Mouse (Mus musculus): ENCODE data around the gene Cd2. TPM values are rescaled to one million over a fixed set of nuclear protein-coding genes. Genes with fewer than 3 reads are reported as not detected.

The Cd2 gene
- total RNA-seq, 2 experiments from 2014 or later, result not detected

DNA sequence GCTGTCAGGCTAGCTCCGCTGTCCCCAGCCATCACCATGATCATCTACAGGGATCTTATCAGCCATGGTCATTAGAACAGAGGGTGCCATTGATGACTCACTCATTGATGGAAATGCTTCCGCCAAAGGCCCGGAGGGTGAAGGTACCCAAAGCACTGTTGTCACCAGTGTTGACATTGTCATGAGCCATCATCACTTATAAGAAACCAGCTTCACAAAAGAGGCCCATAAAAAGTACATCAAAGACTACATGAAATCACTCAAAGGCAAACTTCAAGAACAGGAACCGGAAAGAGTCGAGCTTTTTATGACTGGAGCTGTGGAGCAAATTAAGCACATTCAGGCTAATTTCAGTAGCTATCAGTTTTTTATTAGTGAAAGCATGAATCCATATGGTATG, 54.3 kb downstream of the Cd2 start:
- DNase-seq (ENCODE audit: low spot score in 2 of 2), result no peak

DNA sequence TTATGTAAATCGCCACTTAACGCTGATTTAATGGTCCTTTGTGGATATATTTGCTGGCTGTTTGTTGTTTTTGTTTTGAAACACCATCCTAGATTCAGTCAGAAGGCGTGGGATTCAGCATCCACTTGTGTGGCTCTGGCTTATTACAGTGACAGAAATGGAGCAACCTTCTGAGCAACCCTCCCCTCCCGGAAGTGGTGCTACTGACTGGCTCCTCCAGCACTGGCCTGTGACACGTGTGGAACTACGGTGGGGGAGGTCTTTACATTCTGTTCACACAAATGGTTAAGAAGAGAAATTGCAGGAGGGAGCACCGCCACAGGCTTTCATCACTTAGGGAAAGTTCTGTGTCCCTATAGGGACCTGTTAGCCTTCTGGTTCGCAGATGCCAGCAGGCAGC, 55.2 kb downstream of the Cd2 start:
- no peak for DNase-seq (ENCODE audit: low spot score in 2 of 2)

DNA sequence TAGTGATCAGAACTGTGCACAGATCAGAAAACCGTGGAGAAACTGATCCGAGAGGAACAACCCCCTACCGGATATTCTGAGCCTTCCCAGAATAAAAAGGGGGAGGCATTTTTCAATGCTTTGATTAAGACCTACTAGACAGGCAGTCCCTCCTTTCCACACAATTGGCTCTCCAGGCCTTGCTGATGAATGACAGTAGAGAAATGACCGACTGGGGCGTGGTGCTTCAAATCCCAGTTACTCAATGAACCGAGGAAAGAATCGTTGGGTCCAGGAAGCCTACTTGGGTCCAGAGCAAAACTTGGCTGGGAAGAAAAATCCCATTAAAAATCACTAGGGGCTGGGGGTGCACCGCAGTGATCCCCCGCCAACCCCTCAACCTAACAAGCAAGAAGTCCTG, 57.5 kb downstream of the Cd2 start:
- no peak for DNase-seq (ENCODE audit: low spot score in 2 of 2)

DNA sequence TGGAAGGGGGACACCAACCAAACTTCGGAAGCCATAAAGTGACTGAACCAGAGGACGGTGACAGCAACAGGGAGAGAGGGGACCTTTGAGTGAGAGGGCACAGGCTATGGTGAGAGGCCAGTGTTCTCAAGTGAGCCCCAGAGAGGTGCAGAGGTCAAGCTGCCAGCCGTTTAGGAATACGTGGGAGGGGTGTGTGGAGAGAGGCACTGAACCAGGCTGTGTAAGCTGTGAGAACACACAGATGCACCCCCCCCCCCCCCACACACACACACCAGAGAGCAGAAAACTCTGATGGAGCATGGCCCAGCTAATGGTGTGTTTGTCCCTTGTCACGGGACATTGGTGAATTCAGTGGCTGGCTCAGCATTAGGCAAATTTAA, 58.2 kb downstream of the Cd2 start:
- DNase-seq (ENCODE audit: low spot score in 2 of 2), result no peak

DNA sequence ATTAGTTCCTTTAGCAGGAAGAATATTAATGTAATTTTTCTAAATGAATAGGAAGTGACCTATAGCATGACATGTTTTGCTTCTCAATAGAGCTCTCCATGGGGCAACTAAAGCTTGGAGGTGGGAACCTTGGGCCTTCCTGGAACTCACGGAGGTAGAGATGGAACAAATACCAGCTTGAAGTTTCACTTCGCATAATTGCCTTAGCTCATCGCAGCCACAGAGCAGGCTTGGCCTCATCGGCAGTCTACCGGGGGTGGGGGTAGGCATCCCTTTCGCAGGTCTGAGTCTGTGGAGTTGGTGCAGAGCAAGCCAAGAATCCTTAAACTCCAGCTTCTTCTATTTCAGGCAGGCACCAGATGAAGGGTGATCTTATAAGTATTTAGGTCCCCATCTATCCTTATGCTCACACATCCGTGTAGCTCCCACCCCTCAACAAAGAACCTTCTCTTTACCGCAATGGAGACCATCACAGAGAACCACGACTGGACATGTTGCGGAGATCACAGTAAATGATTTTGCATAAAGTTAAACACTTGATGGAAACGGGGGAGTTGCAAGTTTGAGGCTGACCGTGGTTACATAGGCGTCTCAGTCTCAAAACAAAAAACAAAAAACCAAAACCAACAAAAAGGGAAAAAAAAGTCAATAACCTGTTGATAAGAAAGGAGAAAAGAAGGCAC, 58.7 kb downstream of the Cd2 start:
- no peak for DNase-seq (ENCODE audit: low spot score in 2 of 2)

DNA sequence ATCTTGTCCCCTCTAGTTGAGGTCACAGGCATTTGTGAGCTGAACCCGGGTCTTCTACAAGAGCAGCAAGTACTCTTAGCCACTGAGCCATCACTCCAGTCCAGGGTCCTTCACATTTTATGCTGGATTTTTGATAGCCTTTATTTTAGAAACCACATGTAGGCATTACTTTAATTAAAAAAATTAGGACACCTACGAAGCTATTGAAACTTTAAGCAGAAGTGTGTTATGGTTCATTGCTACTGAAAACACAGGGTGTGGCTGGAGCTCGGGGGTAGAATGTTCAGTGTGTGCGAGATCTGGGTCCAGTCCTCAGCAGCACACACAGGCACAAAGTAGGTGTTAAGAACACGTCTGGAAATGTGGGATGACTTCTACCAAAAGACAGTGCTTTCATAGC, 59.7 kb downstream of the Cd2 start:
- no peak for DNase-seq (ENCODE audit: low spot score in 2 of 2)

Other genes starting within 250 kb of the Cd2 start
- gene Ptgfrn, start 177.7 kb downstream of the Cd2 start, total RNA-seq (2021), result 10 to 100 TPM in 1 of 2 experiments, 1 to 10 TPM in 1; 7.8 to 11.1 TPM
- gene Igsf3, start 89.1 kb upstream of the Cd2 start, total RNA-seq (2021), result 10 to 100 TPM; 15.7 to 17.6 TPM